Mouse (Mus musculus) lung, postnatal 0 days (tissue): ENCODE measurements around the gene S100a16. TPM values are rescaled to one million over a fixed set of nuclear protein-coding genes. Genes with fewer than 3 reads are reported as not detected.

Experiments
- ATAC-seq: fragments of 200-750 bp; cut with Nextera tagmentation; 2 replicates; pipeline ENCODE4 v1.8.0; 2017; ENCODE audit warnings: moderate library complexity
- DNase-seq: peaks from one replicate; pipeline ENCODE4 v3.0.0-alpha.2; 2016; ENCODE audit warnings: low spot score
- H3K27ac ChIP-seq: fragments of 300-500 bp; sonication (generic); 2 replicates; pipeline ENCODE4 v1.5.1; 2014; ENCODE audit warnings: antibody characterized with exemption, mild to moderate bottlenecking, low read length, mixed read lengths
- H3K27me3 ChIP-seq: fragments of 300-500 bp; sonication (generic); replicated peaks from 2 replicates; pipeline ENCODE4 v1.6.1; 2014; ENCODE audit warnings: low read length, mixed read lengths; ENCODE audit not compliant: insufficient read depth
- H3K36me3 ChIP-seq: fragments of 300-500 bp; sonication (generic); 2 replicates; pipeline ENCODE4 v1.6.1; 2014; ENCODE audit warnings: low read length, mixed read lengths; ENCODE audit not compliant: insufficient read depth
- H3K4me1 ChIP-seq: fragments of 300-500 bp; sonication (generic); 2 replicates; pipeline ENCODE4 v1.6.1; 2014; ENCODE audit warnings: antibody characterized with exemption, low read depth, low read length, mixed read lengths; ENCODE audit not compliant: insufficient read depth
- H3K4me2 ChIP-seq: fragments of 300-500 bp; sonication (generic); replicated peaks from 2 replicates; pipeline ENCODE4 v1.6.1; 2014; ENCODE audit warnings: low read depth, mild to moderate bottlenecking, low read length, moderate library complexity, mixed read lengths
- H3K4me3 ChIP-seq: fragments of 300-500 bp; sonication (generic); 2 replicates; pipeline ENCODE4 v1.5.1; 2014; ENCODE audit warnings: low read depth, low read length
- H3K9ac ChIP-seq: fragments of 300-500 bp; sonication (generic); replicated peaks from 2 replicates; pipeline ENCODE4 v1.6.1; 2014; ENCODE audit warnings: low read depth, mild to moderate bottlenecking
- H3K9me3 ChIP-seq: fragments of 300-500 bp; sonication (generic); 2 replicates; pipeline ENCODE4 v1.6.1; 2016; ENCODE audit warnings: low read length, mixed read lengths
- CTCF ChIP-seq: IDR thresholded peaks from 2 replicates; pipeline ENCODE4 v1.5.1; 2016; ENCODE audit warnings: antibody characterized with exemption, mild to moderate bottlenecking
- EP300 ChIP-seq: IDR thresholded peaks from 2 replicates; pipeline ENCODE4 v1.6.1; 2016; ENCODE audit warnings: antibody characterized with exemption, mild to moderate bottlenecking, control low read depth
- WGBS: fragments of 180-500 bp; shearing (Covaris S2); extraction: QIAGEN DNeasy Blood & Tissue Kit; methylation state at CpG from one replicate; pipeline ENCODE4 v1.1.7; 2014; 5-methylcytosine and 5-hydroxymethylcytosine counted together
- polyA plus RNA-seq: library from polyadenylated mRNA; unstranded; fragments of >200 nt; fragmentation: Nextera tagmentation; extraction: Ambion mirVana; gene quantifications from 2 replicates; pipeline ENCODE4 v1.2.1, GENCODE M21; 2015

The S100a16 gene
- polyA plus RNA-seq, 1 experiment from 2014 or later = 368 TPM

DNA sequence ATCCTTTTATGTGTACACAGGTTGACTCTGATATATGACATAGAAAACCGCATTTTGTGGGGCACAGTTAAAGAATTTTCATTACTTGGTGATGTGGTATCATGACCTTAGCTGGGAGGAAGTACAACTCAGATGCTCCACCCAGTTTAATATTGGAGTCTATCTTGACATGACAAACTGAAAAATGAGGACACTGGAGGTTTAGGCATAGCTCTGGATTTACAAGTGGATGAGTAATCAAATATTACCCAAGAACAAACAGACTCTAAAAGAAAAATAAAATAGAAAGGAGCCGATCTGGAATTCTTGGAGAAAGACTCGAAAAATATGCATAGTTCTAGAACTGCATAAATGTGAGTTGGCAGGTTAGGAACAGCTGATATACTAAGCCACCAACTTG is 38.3 kb downstream of the S100a16 start:
- H3K4me3 ChIP-seq = no peak overlapping the region
- no peak for ATAC-seq
- H3K36me3 ChIP-seq = no peaks in the 10 kb centered on the region
- no peak overlapping the region for H3K27ac ChIP-seq
- no peak overlapping the region for H3K9ac ChIP-seq
- TF ChIP-seq CTCF = no peak
- TF ChIP-seq EP300 = no peak
- H3K4me1 ChIP-seq = no peaks in the 10 kb centered on the region
- H3K27me3 ChIP-seq = no peaks in the 10 kb centered on the region
- H3K4me2 ChIP-seq = no peak overlapping the region
- DNase-seq = no peak
- 66% methylated on average over 3 of the region's 3 CpGs for WGBS
- no peaks in the 10 kb centered on the region for H3K9me3 ChIP-seq

GRCm38 (mm10) chr3:90576351-90577001 is 39.4 kb downstream of the S100a16 start:
- H3K4me3 ChIP-seq = no peak overlapping the region
- no peak overlapping the region for H3K4me2 ChIP-seq
- 57% methylated on average over 10 of the region's 10 CpGs for WGBS
- no peak for ATAC-seq
- peak; percentile 48 for DNase-seq
- no peaks in the 10 kb centered on the region for H3K4me1 ChIP-seq
- no peaks in the 10 kb centered on the region for H3K9me3 ChIP-seq
- no peak overlapping the region for H3K9ac ChIP-seq
- no peaks in the 10 kb centered on the region for H3K36me3 ChIP-seq
- no peak for TF ChIP-seq EP300
- no peak for TF ChIP-seq CTCF
- H3K27ac ChIP-seq = no peak overlapping the region
- H3K27me3 ChIP-seq = no peaks in the 10 kb centered on the region

- H3K27ac ChIP-seq = no peak overlapping the region
- no peaks in the 10 kb centered on the region for H3K27me3 ChIP-seq
- H3K9ac ChIP-seq = no peak overlapping the region
- ATAC-seq (no peak), DNase-seq (peak; percentile 8)
- H3K9me3 ChIP-seq = no peaks in the 10 kb centered on the region
- no peak overlapping the region for H3K4me2 ChIP-seq
- WGBS = 38% methylated on average over 7 of the region's 7 CpGs
- H3K36me3 ChIP-seq = no peaks in the 10 kb centered on the region
- H3K4me3 ChIP-seq = no peak overlapping the region
- no peak for TF ChIP-seq CTCF
- TF ChIP-seq EP300 = no peak
- no peaks in the 10 kb centered on the region for H3K4me1 ChIP-seq
Observed at GRCm38 (mm10) chr3:90579433-90579832, 42.4 kb downstream of the S100a16 start.

DNA sequence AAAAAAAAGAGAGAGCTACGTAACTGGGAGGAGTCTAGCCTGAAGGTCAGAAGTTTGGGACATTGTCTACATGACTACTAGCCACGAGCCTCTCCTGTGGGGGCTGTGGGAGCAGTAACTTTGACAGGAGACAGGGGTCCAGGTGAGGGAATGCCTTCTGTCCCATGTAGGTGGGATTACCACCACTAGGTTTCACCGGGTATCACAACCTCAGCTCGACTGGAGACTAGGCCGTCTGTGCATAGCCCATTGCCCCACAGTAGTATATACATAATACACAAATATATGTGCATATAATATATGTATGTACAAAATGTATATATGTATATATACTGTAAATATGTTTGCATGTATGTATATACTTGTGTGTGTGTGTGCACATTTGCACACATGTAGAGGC is 44.1 kb downstream of the S100a16 start:
- Histone ChIP-seq H3K9me3 (no peaks in the 10 kb centered on the region), H3K4me1 (no peaks in the 10 kb centered on the region), H3K27me3 (no peaks in the 10 kb centered on the region), H3K9ac (no peak overlapping the region), H3K4me3 (no peak overlapping the region), H3K36me3 (no peaks in the 10 kb centered on the region), H3K4me2 (no peak overlapping the region), H3K27ac (no peak overlapping the region)
- TF ChIP-seq EP300 (no peak), CTCF (no peak)
- 93% methylated on average over 5 of the region's 5 CpGs for WGBS
- ATAC-seq (no peak), DNase-seq (no peak)

DNA sequence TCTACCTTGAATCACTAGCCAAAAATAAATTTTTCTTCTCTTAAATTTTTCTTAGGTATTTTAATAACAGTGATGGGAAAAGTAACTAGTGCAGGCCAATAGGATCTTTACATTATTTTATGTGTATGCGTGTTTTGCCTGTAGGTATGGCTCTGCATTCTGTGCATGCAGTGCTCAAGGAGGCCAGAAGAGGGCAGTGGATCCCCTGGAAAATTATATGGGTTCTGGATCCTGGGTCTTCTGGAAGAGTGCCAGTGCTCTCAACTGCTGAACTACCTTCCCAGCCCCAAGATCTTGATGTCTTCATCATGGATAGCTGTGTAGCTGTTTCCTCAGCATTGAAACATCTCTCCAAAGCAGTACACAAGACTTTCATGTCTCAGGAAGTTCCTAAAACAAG is 45.1 kb downstream of the S100a16 start:
- Histone ChIP-seq H3K27ac (no peak overlapping the region), H3K9me3 (no peaks in the 10 kb centered on the region), H3K9ac (no peak overlapping the region), H3K27me3 (no peaks in the 10 kb centered on the region), H3K4me2 (no peak overlapping the region), H3K36me3 (no peaks in the 10 kb centered on the region), H3K4me3 (no peak overlapping the region), H3K4me1 (no peaks in the 10 kb centered on the region)
- 97% methylated on average over 1 of the region's 1 CpGs for WGBS
- TF ChIP-seq CTCF (peak; percentile 48), EP300 (no peak)
- ATAC-seq = no peak
- DNase-seq = no peak

- peaks cover 3% of the 10 kb centered on the region; the same call in 1 of the 2 replicates for H3K4me1 ChIP-seq
Observed at GRCm38 (mm10) chr3:90582556-90582955, 45.5 kb downstream of the S100a16 start.

More at GRCm38 (mm10) chr3:90582556-90582955, 45.5 kb downstream of the S100a16 start:
- no peak overlapping the region for H3K9ac ChIP-seq
- H3K36me3 ChIP-seq = no peaks in the 10 kb centered on the region
- no peak for TF ChIP-seq CTCF
- no peak for TF ChIP-seq EP300
- H3K4me2 ChIP-seq = no peak overlapping the region
- no peak for ATAC-seq
- DNase-seq = no peak
- H3K4me3 ChIP-seq = no peak overlapping the region
- WGBS = 82% methylated on average over 4 of the region's 4 CpGs
- no peaks in the 10 kb centered on the region for H3K27me3 ChIP-seq
- H3K9me3 ChIP-seq = no peaks in the 10 kb centered on the region
- no peak overlapping the region for H3K27ac ChIP-seq
